Mouse (Mus musculus) heart, adult 2 months (tissue): Measurements from ENCODE around the gene Tjp1.

Experiments
- CTCF ChIP-seq: fragments of 200-600 bp; IDR thresholded peaks from 2 replicates; pipeline ENCODE4 v1.8.1; 2022; ENCODE audit warnings: antibody characterized with exemption, mild to moderate bottlenecking, moderate library complexity
- EP300 ChIP-seq: fragments of 200-500 bp; IDR thresholded peaks from 2 replicates; pipeline ENCODE4 v1.6.1; 2011; ENCODE audit warnings: low read depth, low read length, control low read depth; ENCODE audit not compliant: insufficient read depth
- POLR2A ChIP-seq: fragments of 200-500 bp; IDR thresholded peaks from 2 replicates; pipeline ENCODE4 v1.6.1; 2011; ENCODE audit warnings: mild to moderate bottlenecking, low read depth, low read length, control low read depth; ENCODE audit not compliant: insufficient read depth

- TF ChIP-seq CTCF, result no peak; the same call in none of the 2 replicates
- TF ChIP-seq EP300, result 0 out of 2 replicates have a peak, but pooled peaks have one; percentile 51
- TF ChIP-seq POLR2A, result no peak
Measured at GRCm38 (mm10) chr7:65519788-65520563, 7.6 kb downstream of the Tjp1 start.
